Mouse (Mus musculus): ENCODE data around the gene Retreg3. TPM values are rescaled to one million over a fixed set of nuclear protein-coding genes. Genes with fewer than 3 reads are reported as not detected.

The Retreg3 gene
- total and polyA plus RNA-seq, 2 experiments, result 46.3 to 61.2 TPM

GRCm38 (mm10) chr11:101086756-101087681, 32.7 kb downstream of the Retreg3 start, which contains the start of gene Mlx:
Gene Mlx (plus strand): TSS chr11:101087277.
- Histone ChIP-seq H3K36me3 (ENCODE audit: control insufficient read depth, insufficient read depth, low read length) (peaks cover 26% of the 10 kb centered on the region), H3K27ac (replicated peaks; ENCODE audit: insufficient read depth, low read depth, low read length) (peak within 1 kb of the TSS; percentile 51), H3K4me3 (ENCODE audit: insufficient read depth, low read depth, low read length) (peak within 1 kb of the TSS; percentile 76), H3K27me3 (ENCODE audit: control insufficient read depth, insufficient read depth, low read length) (no peaks in the 10 kb centered on the region), H3K79me2 (ENCODE audit: control insufficient read depth, insufficient read depth, low read length) (peaks cover 6% of the 10 kb centered on the region; the same call in 1 of the 2 replicates), H3K4me1 (ENCODE audit: control insufficient read depth, insufficient read depth, low read length) (peaks cover 15% of the 10 kb centered on the region), H3K9ac (ENCODE audit: low read depth, low read length) (peak within 1 kb of the TSS; percentile 80)
- 2% methylated on average over 52 of the region's 52 CpGs for WGBS
- peak; percentile 43; the same call in 1 of the 2 replicates for TF ChIP-seq POLR2A (IDR thresholded peaks at IDR 0.05; ENCODE audit: extremely low read depth, insufficient read depth, low read length)
- TF ChIP-seq CTCF (IDR thresholded peaks at IDR 0.05; ENCODE audit: low read depth, low read length), result no peak
- DNase-seq (ENCODE audit: extremely low read depth, low read depth, low spot score), result peak; percentile 87

- Histone ChIP-seq H3K27me3 (ENCODE audit: control insufficient read depth, insufficient read depth, low read length) (no peaks in the 10 kb centered on the region), H3K4me1 (ENCODE audit: control insufficient read depth, insufficient read depth, low read length) (peaks cover 18% of the 10 kb centered on the region), H3K9ac (ENCODE audit: low read depth, low read length) (no peak overlapping the region), H3K36me3 (ENCODE audit: control insufficient read depth, insufficient read depth, low read length) (peaks cover 20% of the 10 kb centered on the region), H3K4me3 (ENCODE audit: insufficient read depth, low read depth, low read length) (no peak overlapping the region), H3K79me2 (ENCODE audit: control insufficient read depth, insufficient read depth, low read length) (peaks cover 6% of the 10 kb centered on the region; the same call in 1 of the 2 replicates), H3K27ac (replicated peaks; ENCODE audit: insufficient read depth, low read depth, low read length) (no peak overlapping the region)
- TF ChIP-seq POLR2A (IDR thresholded peaks at IDR 0.05; ENCODE audit: extremely low read depth, insufficient read depth, low read length) (no peak), CTCF (IDR thresholded peaks at IDR 0.05; ENCODE audit: low read depth, low read length) (no peak)
- no peak for DNase-seq (ENCODE audit: extremely low read depth, low read depth, low spot score)
- WGBS, result 58% methylated on average over 6 of the region's 6 CpGs
Measured at GRCm38 (mm10) chr11:101086323-101086674, 33.4 kb downstream of the Retreg3 start.

- Histone ChIP-seq H3K27ac (replicated peaks; ENCODE audit: insufficient read depth, low read depth, low read length) (no peak overlapping the region), H3K4me3 (ENCODE audit: insufficient read depth, low read depth, low read length) (no peak overlapping the region), H3K4me1 (ENCODE audit: control insufficient read depth, insufficient read depth, low read length) (peaks cover 23% of the 10 kb centered on the region), H3K27me3 (ENCODE audit: control insufficient read depth, insufficient read depth, low read length) (no peaks in the 10 kb centered on the region), H3K9ac (ENCODE audit: low read depth, low read length) (no peak overlapping the region), H3K79me2 (ENCODE audit: control insufficient read depth, insufficient read depth, low read length) (peaks cover 6% of the 10 kb centered on the region; the same call in 1 of the 2 replicates), H3K36me3 (ENCODE audit: control insufficient read depth, insufficient read depth, low read length) (peaks cover 16% of the 10 kb centered on the region)
- peak; percentile 73 for DNase-seq (ENCODE audit: extremely low read depth, low read depth, low spot score)
- 91% methylated on average over 18 of the region's 18 CpGs for WGBS
- TF ChIP-seq POLR2A (IDR thresholded peaks at IDR 0.05; ENCODE audit: extremely low read depth, insufficient read depth, low read length), result no peak
- no peak for TF ChIP-seq CTCF (IDR thresholded peaks at IDR 0.05; ENCODE audit: low read depth, low read length)
Measured at GRCm38 (mm10) chr11:101085617-101086322, 33.9 kb downstream of the Retreg3 start.

- H3K79me2 ChIP-seq (ENCODE audit: control insufficient read depth, insufficient read depth, low read length), result peaks cover 6% of the 10 kb centered on the region; the same call in 1 of the 2 replicates
- H3K27me3 ChIP-seq (ENCODE audit: control insufficient read depth, insufficient read depth, low read length), result no peaks in the 10 kb centered on the region
- peaks cover 7% of the 10 kb centered on the region; the same call in 1 of the 2 replicates for H3K36me3 ChIP-seq (ENCODE audit: control insufficient read depth, insufficient read depth, low read length)
- H3K27ac ChIP-seq (replicated peaks; ENCODE audit: insufficient read depth, low read depth, low read length), result no peak overlapping the region
- 95% methylated on average over 12 of the region's 12 CpGs for WGBS
- no peak overlapping the region for H3K4me3 ChIP-seq (ENCODE audit: insufficient read depth, low read depth, low read length)
- peaks cover 24% of the 10 kb centered on the region for H3K4me1 ChIP-seq (ENCODE audit: control insufficient read depth, insufficient read depth, low read length)
- no peak for DNase-seq (ENCODE audit: extremely low read depth, low read depth, low spot score)
- H3K9ac ChIP-seq (ENCODE audit: low read depth, low read length), result no peak overlapping the region
- TF ChIP-seq CTCF (IDR thresholded peaks at IDR 0.05; ENCODE audit: low read depth, low read length), result no peak
- TF ChIP-seq POLR2A (IDR thresholded peaks at IDR 0.05; ENCODE audit: extremely low read depth, insufficient read depth, low read length), result no peak
Measured at GRCm38 (mm10) chr11:101084811-101085210, 34.9 kb downstream of the Retreg3 start.

GRCm38 (mm10) chr11:101084246-101084645, 35.4 kb downstream of the Retreg3 start:
- H3K4me1 ChIP-seq (ENCODE audit: control insufficient read depth, insufficient read depth, low read length), result peaks cover 24% of the 10 kb centered on the region

More at GRCm38 (mm10) chr11:101084246-101084645, 35.4 kb downstream of the Retreg3 start:
- WGBS, result 90% methylated on average over 14 of the region's 14 CpGs
- no peak for DNase-seq (ENCODE audit: extremely low read depth, low read depth, low spot score)
- TF ChIP-seq CTCF (IDR thresholded peaks at IDR 0.05; ENCODE audit: low read depth, low read length), result no peak
- no peak for TF ChIP-seq POLR2A (IDR thresholded peaks at IDR 0.05; ENCODE audit: extremely low read depth, insufficient read depth, low read length)
- Histone ChIP-seq H3K36me3 (ENCODE audit: control insufficient read depth, insufficient read depth, low read length) (peaks cover 3% of the 10 kb centered on the region; the same call in 1 of the 2 replicates), H3K27ac (replicated peaks; ENCODE audit: insufficient read depth, low read depth, low read length) (0 out of 2 replicates have a peak overlapping the region, but pooled peaks have one; percentile 2), H3K79me2 (ENCODE audit: control insufficient read depth, insufficient read depth, low read length) (peaks cover 6% of the 10 kb centered on the region; the same call in 1 of the 2 replicates), H3K4me3 (ENCODE audit: insufficient read depth, low read depth, low read length) (no peak overlapping the region), H3K9ac (ENCODE audit: low read depth, low read length) (no peak overlapping the region), H3K27me3 (ENCODE audit: control insufficient read depth, insufficient read depth, low read length) (no peaks in the 10 kb centered on the region)
